In the genomic region with DNA sequence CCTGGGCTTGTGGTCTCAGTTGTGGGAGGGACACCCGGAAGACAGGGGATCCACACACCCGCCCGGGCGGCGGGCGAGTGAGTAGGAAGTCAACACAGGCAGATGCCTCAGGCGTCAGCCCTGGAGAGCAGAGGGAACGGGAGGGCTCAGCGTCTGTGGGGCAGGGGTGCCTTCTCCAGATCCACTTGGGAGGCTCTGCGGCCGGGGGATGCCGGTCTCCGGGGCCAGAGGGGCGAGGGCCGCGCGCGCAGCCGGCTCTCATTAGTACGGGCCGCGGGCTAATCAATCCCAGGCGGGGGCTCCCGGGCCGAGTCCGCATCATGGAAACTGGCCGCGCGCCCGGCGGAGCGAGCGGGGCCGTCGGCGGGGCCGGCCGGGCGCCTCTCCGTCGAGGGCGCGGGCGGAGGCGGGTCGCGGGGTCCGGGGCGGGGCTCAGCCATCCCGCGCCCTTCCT, we compare ENCODE assay signal across 8 mouse cellular contexts. TPM values are rescaled to one million over a fixed set of nuclear protein-coding genes. Genes with fewer than 3 reads are reported as not detected.
DNase-seq lines count a peak whose midpoint lies in the region; ATAC-seq and TF ChIP-seq lines count a peak whose summit lies in the region.

No protein-coding gene starts in this region.

- peak; percentile 31 for ATAC-seq in intestine, embryonic 15.5 days
- peak; percentile 1; the same call in 1 of the 2 replicates for ATAC-seq in lung, embryonic 15.5 days (ENCODE audit: borderline replicate concordance, extremely low read depth, low FRiP score, low TSS enrichment)
- ATAC-seq in frontal cortex, adult (ENCODE audit: low TSS enrichment), result no peak

- peak overlapping the region; percentile 63 for H3ac ChIP-seq in C2C12 (ENCODE audit: control insufficient read depth, insufficient read length, low read depth)

- H3K79me2 ChIP-seq in C2C12 (ENCODE audit: control insufficient read depth, insufficient read depth), result no peaks in the 10 kb centered on the region

- 6% methylated on average over 51 of the region's 51 CpGs for WGBS in intestine, embryonic 15.5 days
- under 1% methylated on average over 51 of the region's 51 CpGs for WGBS in lung, embryonic 15.5 days

- peak overlapping the region; percentile 96 for H3K4me2 ChIP-seq in intestine, embryonic 15.5 days (replicated peaks)
- H3K4me2 ChIP-seq in lung, embryonic 15.5 days, result peak overlapping the region; percentile 89

- H3K27me3 ChIP-seq in C2C12 (ENCODE audit: control insufficient read depth, insufficient read depth, insufficient read length), result no peaks in the 10 kb centered on the region
- peaks cover 34% of the 10 kb centered on the region for H3K27me3 ChIP-seq in intestine, embryonic 15.5 days (replicated peaks)
- H3K27me3 ChIP-seq in lung, embryonic 15.5 days, result peaks cover 83% of the 10 kb centered on the region

- no peaks in the 10 kb centered on the region for H3K36me3 ChIP-seq in C2C12 (ENCODE audit: control insufficient read depth, insufficient read depth)
- H3K36me3 ChIP-seq in intestine, embryonic 15.5 days, result no peaks in the 10 kb centered on the region
- H3K36me3 ChIP-seq in lung, embryonic 15.5 days, result peaks cover 5% of the 10 kb centered on the region

- no peak overlapping the region for H3K4me3 ChIP-seq in C2C12 (ENCODE audit: insufficient read depth, poor library complexity, severe bottlenecking)
- peak overlapping the region; percentile 63 for H3K4me3 ChIP-seq in intestine, embryonic 15.5 days (replicated peaks)
- H3K4me3 ChIP-seq in lung, embryonic 15.5 days, result peak overlapping the region; percentile 65

- peak overlapping the region; percentile 59 for H3K9ac ChIP-seq in intestine, embryonic 15.5 days
- H3K9ac ChIP-seq in lung, embryonic 15.5 days, result peak overlapping the region; percentile 64

- peak; percentile 58 to 68 for DNase-seq in adrenal gland, postnatal 36 days
- DNase-seq in gastrocnemius, postnatal 25 days, result peak; percentile 67
- peak; percentile 82 for DNase-seq in testis, postnatal 10 days (ENCODE audit: low spot score)
- no peak for DNase-seq in spleen, adult 12 weeks (ENCODE audit: low spot score)

- peak overlapping the region; percentile 29; the same call in 1 of the 2 replicates for H3K27ac ChIP-seq in intestine, embryonic 15.5 days
- H3K27ac ChIP-seq in lung, embryonic 15.5 days, result peak overlapping the region; percentile 78

- no peaks in the 10 kb centered on the region for H3K79me3 ChIP-seq in C2C12 (ENCODE audit: low read depth)

- H3K4me1 ChIP-seq in intestine, embryonic 15.5 days (replicated peaks), result peaks cover 61% of the 10 kb centered on the region
- peaks cover 50% of the 10 kb centered on the region for H3K4me1 ChIP-seq in lung, embryonic 15.5 days

- H3K9me3 ChIP-seq in intestine, embryonic 15.5 days, result no peaks in the 10 kb centered on the region
- no peaks in the 10 kb centered on the region for H3K9me3 ChIP-seq in lung, embryonic 15.5 days

- no peak for TF ChIP-seq CTCF in C2C12 (IDR thresholded peaks at IDR 0.05; ENCODE audit: control insufficient read depth, insufficient read depth, insufficient read length)

TF ChIP-seq in C2C12, 6 proteins besides CTCF, POLR2A, EP300 and RAD21:
- TF ChIP-seq MAX (IDR thresholded peaks at IDR 0.05) (no peak), MYOD1 (IDR thresholded peaks at IDR 0.05; ENCODE audit: control insufficient read depth, insufficient read length, low read depth) (no peak), MYOG (IDR thresholded peaks at IDR 0.05; ENCODE audit: control insufficient read depth, extremely low read depth, insufficient read length) (no peak), USF1 (IDR thresholded peaks at IDR 0.05; ENCODE audit: low read depth) (no peak), CEBPB (IDR thresholded peaks at IDR 0.05; ENCODE audit: low read depth) (no peak), FOSL1 (IDR thresholded peaks at IDR 0.05; ENCODE audit: insufficient read depth, low read length, poor library complexity, severe bottlenecking) (no peak)

RNA-seq across cellular contexts. Expression of a gene that starts 1.4 kb away (rescaled TPM):
- polyA plus RNA-seq in C2C12 (2012; fragmentation: generic; extraction: Trizol), result 2.3 TPM
- total RNA-seq in adrenal gland, postnatal 36 days (2021), result 1 to 10 TPM; 8.8 to 9.7 TPM
- total RNA-seq in gastrocnemius, postnatal 25 days (2021), result 1 to 10 TPM; 2.7 to 3.0 TPM
- polyA plus RNA-seq in intestine, embryonic 15.5 days (2015; fragmentation: Nextera tagmentation; extraction: Ambion mirVana), result 0.74 and 1.2 TPM in 2 replicates
- polyA plus RNA-seq in lung, embryonic 15.5 days (2015; fragmentation: Nextera tagmentation; extraction: Ambion mirVana), result 1.1 and 1.2 TPM in 2 replicates

RNA-seq across cellular contexts. Expression of a gene that starts 46.8 kb away (rescaled TPM):
- 55.4 TPM for polyA plus RNA-seq in C2C12 (2012; fragmentation: generic; extraction: Trizol)
- total RNA-seq in adrenal gland, postnatal 36 days (2021), result 10 to 100 TPM; 59.3 to 63.3 TPM
- total RNA-seq in gastrocnemius, postnatal 25 days (2021), result 10 to 100 TPM; 27.4 to 30.6 TPM
- polyA plus RNA-seq in intestine, embryonic 15.5 days (2015; fragmentation: Nextera tagmentation; extraction: Ambion mirVana), result 86.6 and 92.6 TPM in 2 replicates
- 117 and 119 TPM in 2 replicates for polyA plus RNA-seq in lung, embryonic 15.5 days (2015; fragmentation: Nextera tagmentation; extraction: Ambion mirVana)
